Mouse (Mus musculus) mesoderm, embryonic 11.5 days (tissue): Measurements from ENCODE around the gene Ndufb2.

Experiments used
- DNase-seq: peaks from one replicate; pipeline ENCODE4 v3.0.0-alpha.2; 2012; ENCODE audit warnings: low read depth, low spot score

Gene Ndufb2

GRCm38 (mm10) chr6:39592401-39593214 lies at the start of gene Ndufb2:
TSS of gene Ndufb2 (plus strand) at chr6:39592574.
- peak; percentile 94 for DNase-seq

- peak; percentile 85 for DNase-seq
Observed at GRCm38 (mm10) chr6:39542631-39543597, 49.5 kb upstream of the Ndufb2 start.

GRCm38 (mm10) chr6:39543769-39544420 lies 48.5 kb upstream of the Ndufb2 start:
- DNase-seq, result no peak

- no peak for DNase-seq
Observed at GRCm38 (mm10) chr6:39545474-39545873, 46.9 kb upstream of the Ndufb2 start.

GRCm38 (mm10) chr6:39548030-39548429 lies 44.3 kb upstream of the Ndufb2 start:
- DNase-seq, result no peak

GRCm38 (mm10) chr6:39551981-39552636 lies 40.3 kb upstream of the Ndufb2 start:
- no peak for DNase-seq

GRCm38 (mm10) chr6:39554888-39555647 lies 37.3 kb upstream of the Ndufb2 start:
- DNase-seq, result no peak

GRCm38 (mm10) chr6:39555648-39555945 lies 36.8 kb upstream of the Ndufb2 start:
- DNase-seq, result no peak

GRCm38 (mm10) chr6:39556900-39557659 lies 35.3 kb upstream of the Ndufb2 start:
- DNase-seq, result peak; percentile 54

GRCm38 (mm10) chr6:39557723-39558261 lies 34.6 kb upstream of the Ndufb2 start, which contains the start of gene Dennd2a:
TSS of gene Dennd2a (minus strand) at chr6:39557867.
- peak; percentile 93 for DNase-seq

GRCm38 (mm10) chr6:39559276-39559939 lies 33.0 kb upstream of the Ndufb2 start:
- DNase-seq, result no peak

GRCm38 (mm10) chr6:39562166-39563015 lies 30.0 kb upstream of the Ndufb2 start:
- peak; percentile 90 for DNase-seq

GRCm38 (mm10) chr6:39567528-39567927 lies 24.8 kb upstream of the Ndufb2 start:
- peak; percentile 72 for DNase-seq

- DNase-seq, result no peak
Observed at GRCm38 (mm10) chr6:39570426-39570825, 21.9 kb upstream of the Ndufb2 start.

- peak; percentile 82 for DNase-seq
Observed at GRCm38 (mm10) chr6:39573791-39574554, 18.4 kb upstream of the Ndufb2 start, which contains the start of gene Adck2. TSS of gene Adck2 (plus strand) at chr6:39573873.

GRCm38 (mm10) chr6:39574555-39574869 lies 17.9 kb upstream of the Ndufb2 start:
- DNase-seq, result no peak

- no peak for DNase-seq
Observed at GRCm38 (mm10) chr6:39574951-39575350, 17.4 kb upstream of the Ndufb2 start.
